Mouse (Mus musculus): ENCODE data around the gene Olfr1040.
"Not testable (repeated sequence)": the region's sequence is repeated elsewhere in the genome, so short reads cannot be mapped to it uniquely, and the experiment has no call there.

The Olfr1040 gene

DNA sequence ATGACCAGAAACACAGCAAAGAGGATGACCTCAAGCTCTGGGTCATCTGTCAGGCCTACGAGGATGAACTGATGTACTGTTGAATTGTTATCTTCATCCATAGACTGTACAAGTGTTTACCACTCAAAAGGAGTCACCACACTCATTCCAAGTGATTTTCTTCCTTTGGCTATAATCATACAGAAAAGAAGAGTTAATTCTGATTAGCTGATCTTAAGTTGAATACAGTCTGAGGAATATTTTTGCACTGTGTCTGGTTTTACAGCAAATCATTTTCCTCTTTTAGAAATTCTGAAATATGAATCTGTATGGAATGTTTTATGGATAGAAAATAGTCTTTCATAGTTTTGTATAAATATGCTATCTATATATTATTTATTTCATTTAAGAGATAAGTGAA lies at the start of gene Olfr1040:
TSS of gene Olfr1040 (minus strand) at position 101 of the 400 bp plus-strand sequence.
- in situ Hi-C loops (cut with MboI; ENCODE audit: low pct_unique_long_range_greater_than_20kb in 1 of 2, low sequenced_read_pairs in 2 of 2, unreplicated experiment in 1 of 2), result no loop called here

GRCm38 (mm10) chr2:86195863-86196262 lies 49.3 kb upstream of the Olfr1040 start:
- in situ Hi-C loops (cut with MboI; ENCODE audit: low pct_unique_long_range_greater_than_20kb in 1 of 2, low sequenced_read_pairs in 2 of 2, unreplicated experiment in 1 of 2), result no loop called here

GRCm38 (mm10) chr2:86185583-86185982 lies 39.1 kb upstream of the Olfr1040 start, which contains the start of gene Olfr52:
Gene Olfr52 (minus strand): TSS chr2:86185683.
- in situ Hi-C loops (cut with MboI; ENCODE audit: low pct_unique_long_range_greater_than_20kb in 1 of 2, low sequenced_read_pairs in 2 of 2, unreplicated experiment in 1 of 2), result no loop called here

DNA sequence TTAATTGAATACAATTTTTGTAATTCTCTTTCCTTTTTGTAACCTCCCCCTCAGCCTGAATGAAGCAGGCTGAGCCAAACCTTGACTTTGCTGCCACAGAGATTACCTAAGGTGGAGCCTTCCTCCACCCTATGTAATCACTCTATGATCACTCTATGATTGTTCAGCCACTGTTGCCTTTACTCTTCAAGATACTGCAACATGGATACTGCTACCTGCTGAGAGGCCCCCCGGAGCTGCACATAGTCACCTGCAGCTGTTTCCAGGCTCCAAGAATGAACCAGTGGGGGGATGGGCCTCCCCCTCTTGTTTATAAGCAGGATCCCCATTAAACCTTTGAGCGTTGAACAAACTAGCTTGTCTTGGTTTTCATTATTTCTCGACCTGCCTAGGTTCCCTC lies 33.4 kb upstream of the Olfr1040 start:
- in situ Hi-C loops (cut with MboI; ENCODE audit: low pct_unique_long_range_greater_than_20kb in 1 of 2, low sequenced_read_pairs in 2 of 2, unreplicated experiment in 1 of 2), result no loop called here

GRCm38 (mm10) chr2:86177720-86178119 lies 31.2 kb upstream of the Olfr1040 start, which contains the start of gene Olfr1044:
Gene Olfr1044 (minus strand): TSS chr2:86177820.
- in situ Hi-C loops (cut with MboI; ENCODE audit: low pct_unique_long_range_greater_than_20kb in 1 of 2, low sequenced_read_pairs in 2 of 2, unreplicated experiment in 1 of 2), result no loop called here

GRCm38 (mm10) chr2:86175422-86175821 lies 28.9 kb upstream of the Olfr1040 start:
- in situ Hi-C loops (cut with MboI; ENCODE audit: low pct_unique_long_range_greater_than_20kb in 1 of 2, low sequenced_read_pairs in 2 of 2, unreplicated experiment in 1 of 2), result not testable (repeated sequence)

DNA sequence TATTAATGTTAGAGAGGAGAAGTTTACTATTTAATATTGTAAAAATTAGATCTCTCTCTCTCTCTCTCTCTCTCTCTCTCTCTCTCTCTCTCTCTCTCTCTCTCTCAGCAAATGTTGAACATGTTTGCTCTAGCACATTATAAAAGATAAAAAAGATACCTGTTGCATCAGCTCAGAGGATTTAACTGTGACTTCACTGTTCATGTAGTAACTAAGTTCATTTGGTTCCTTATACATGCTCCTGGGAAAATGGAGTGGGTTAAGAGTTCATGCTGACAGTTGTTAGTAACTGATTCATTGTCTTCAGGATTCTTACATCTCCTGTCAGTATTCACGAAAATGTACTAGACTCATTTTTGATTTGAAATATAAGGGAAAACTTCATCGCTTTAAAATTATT lies 20.9 kb upstream of the Olfr1040 start, which contains the start of gene Olfr1043:
TSS of gene Olfr1043 (minus strand) at position 101 of the 400 bp plus-strand sequence.
- in situ Hi-C loops (cut with MboI; ENCODE audit: low pct_unique_long_range_greater_than_20kb in 1 of 2, low sequenced_read_pairs in 2 of 2, unreplicated experiment in 1 of 2), result no loop called here

- in situ Hi-C loops (cut with MboI; ENCODE audit: low pct_unique_long_range_greater_than_20kb in 1 of 2, low sequenced_read_pairs in 2 of 2, unreplicated experiment in 1 of 2), result no loop called here
Measured at GRCm38 (mm10) chr2:86161738-86162137, 15.2 kb upstream of the Olfr1040 start, which contains the start of gene Olfr1042. Gene Olfr1042 (minus strand): TSS chr2:86161838.

GRCm38 (mm10) chr2:86135828-86136227 lies 10.7 kb downstream of the Olfr1040 start, which contains the start of gene Olfr1039:
Gene Olfr1039 (minus strand): TSS chr2:86135928.
- in situ Hi-C loops (cut with MboI; ENCODE audit: low pct_unique_long_range_greater_than_20kb in 1 of 2, low sequenced_read_pairs in 2 of 2, unreplicated experiment in 1 of 2), result no loop called here

All from mouse embryonic stem cell (cell line).